Mouse (Mus musculus) v-Abl transformed pro-B cells (cell line): Measurements from ENCODE around the gene Cep85l.

Source experiments
- in situ Hi-C, 2 experiments: fragments of 400-800 bp; cut with MboI; formaldehyde crosslinking; loops; one replicate each; pipeline ENCODE4 v1.15.1; 2025; ENCODE audit not compliant: unreplicated experiment in 2 of 2

The Cep85l gene

DNA sequence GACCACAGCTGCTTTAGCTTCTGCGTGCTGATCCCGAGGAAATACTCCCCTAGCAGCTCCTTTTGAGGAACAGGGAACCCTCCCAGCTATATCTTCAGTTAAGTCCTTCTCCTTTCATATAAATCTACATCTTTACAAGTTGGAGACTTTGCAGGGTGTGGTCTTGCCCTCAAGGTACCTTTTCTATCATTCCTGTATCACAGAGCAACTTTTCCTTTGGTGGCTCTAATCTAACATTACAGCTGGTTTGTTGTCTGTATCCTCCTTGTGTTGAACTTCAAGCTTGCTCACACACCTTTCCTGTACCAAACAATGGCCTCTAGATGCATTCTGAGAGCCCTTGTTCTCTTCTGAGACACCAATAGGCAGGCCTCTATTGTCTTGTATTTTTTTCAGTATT, 145.1 kb downstream of the Cep85l start:
- in situ Hi-C loops: no loop called here

DNA sequence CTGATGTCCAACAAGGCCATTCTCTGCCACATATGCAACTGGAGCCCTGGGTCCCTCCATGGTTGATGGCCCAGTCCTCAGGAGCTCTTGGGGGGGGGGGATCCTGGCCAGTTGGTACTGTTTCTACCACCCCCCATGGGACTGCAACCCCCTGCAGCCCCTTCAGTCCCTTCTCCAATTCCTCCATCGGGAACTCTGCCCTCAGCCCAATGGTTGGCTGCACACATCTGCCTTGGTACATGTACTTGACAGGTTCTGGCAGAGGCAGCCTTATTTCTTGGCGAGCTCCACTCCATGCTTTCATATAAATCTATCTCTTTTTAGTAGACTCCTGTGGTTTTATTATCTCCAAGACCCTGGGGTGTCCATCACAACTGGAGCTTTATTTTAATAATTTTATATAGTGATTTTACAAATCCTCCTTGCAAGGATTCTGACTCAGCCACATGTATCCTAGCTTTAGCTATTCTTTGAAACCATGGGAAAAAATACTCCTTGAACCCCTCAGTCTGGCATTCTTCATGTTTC, 145.6 kb downstream of the Cep85l start:
- in situ Hi-C loops: no loop called here

- in situ Hi-C loops: no loop called here
Measured at GRCm38 (mm10) chr10:53230809-53231208, 148.9 kb downstream of the Cep85l start.

DNA sequence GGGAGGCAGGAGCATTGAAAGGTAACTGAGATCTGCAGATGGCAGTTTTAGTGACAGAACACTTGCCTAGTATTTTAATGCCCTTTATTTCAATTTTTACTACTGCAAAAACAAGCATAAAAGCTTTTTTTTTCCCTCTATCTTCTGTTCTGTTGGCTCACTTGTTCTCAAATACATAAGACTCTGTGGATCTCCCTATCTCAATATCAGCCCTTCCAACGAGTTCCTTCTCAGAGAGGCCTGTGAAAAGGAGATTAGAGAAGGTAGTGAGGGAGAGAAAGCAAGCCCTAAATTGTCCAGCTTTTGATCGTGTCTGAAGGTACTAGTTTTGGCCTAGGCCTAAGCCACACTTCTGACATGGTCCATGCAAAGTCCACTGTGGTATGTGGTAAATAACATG, 150.6 kb downstream of the Cep85l start:
- in situ Hi-C loops: no loop called here
